Mouse (Mus musculus) liver, adult 2 months (tissue): ENCODE results near the gene Shank2. TPM values are rescaled to one million over a fixed set of nuclear protein-coding genes. Genes with fewer than 3 reads are reported as not detected.

Experiments
- DNase-seq: peaks from one replicate; pipeline ENCODE4 v3.0.0-alpha.2; 2011; ENCODE audit warnings: low read depth, low spot score; ENCODE audit errors: extremely low read depth
- H3K27ac ChIP-seq: fragments of 200-500 bp; replicated peaks from 2 replicates; pipeline ENCODE4 v1.5.1; 2012; ENCODE audit warnings: low read depth, mild to moderate bottlenecking, control low read depth, inconsistent platforms, low read length; ENCODE audit not compliant: insufficient read depth
- H3K27me3 ChIP-seq: fragments of 200-500 bp; 2 replicates; pipeline ENCODE4 v1.6.1; 2012; ENCODE audit warnings: mild to moderate bottlenecking, moderate library complexity, low read length, inconsistent platforms; ENCODE audit not compliant: control insufficient read depth, insufficient read depth
- H3K36me3 ChIP-seq: fragments of 200-500 bp; 2 replicates; pipeline ENCODE4 v1.6.1; 2012; ENCODE audit warnings: low read length, inconsistent platforms; ENCODE audit not compliant: control insufficient read depth, insufficient read depth
- H3K4me1 ChIP-seq: fragments of 200-500 bp; 2 replicates; pipeline ENCODE4 v1.6.1; 2011; ENCODE audit warnings: low read length; ENCODE audit not compliant: control insufficient read depth, insufficient read depth
- H3K4me3 ChIP-seq: fragments of 200-500 bp; 2 replicates; pipeline ENCODE4 v1.5.1; 2011; ENCODE audit warnings: low read depth, mild to moderate bottlenecking, control low read depth, low read length, moderate library complexity; ENCODE audit not compliant: insufficient read depth
- H3K79me2 ChIP-seq: fragments of 200-500 bp; 2 replicates; pipeline ENCODE4 v1.6.1; 2012; ENCODE audit warnings: inconsistent platforms, mild to moderate bottlenecking, low read length, moderate library complexity; ENCODE audit not compliant: control insufficient read depth, insufficient read depth
- H3K9ac ChIP-seq: fragments of 200-500 bp; 2 replicates; pipeline ENCODE4 v1.6.1; 2012; ENCODE audit warnings: low read depth, mild to moderate bottlenecking, control low read depth, inconsistent platforms, low read length
- CTCF ChIP-seq: fragments of 200-500 bp; IDR thresholded peaks from 2 replicates; pipeline ENCODE4 v1.5.1; 2011; ENCODE audit warnings: low read depth, low read length, control low read depth
- POLR2A ChIP-seq: fragments of 200-500 bp; IDR thresholded peaks from 2 replicates; pipeline ENCODE4 v1.6.1; 2011; ENCODE audit warnings: low read length, control low read depth; ENCODE audit not compliant: insufficient read depth; ENCODE audit errors: extremely low read depth
- WGBS: fragments of 180-500 bp; shearing (Covaris S2); methylation state at CpG from one replicate; pipeline ENCODE4 v1.1.7; 2018; 5-methylcytosine and 5-hydroxymethylcytosine counted together
- polyA plus RNA-seq: library from polyadenylated mRNA; depleted of rRNA; stranded (reverse); fragments of >200 nt; gene quantifications from 2 replicates; pipeline ENCODE4 v1.2.3, GENCODE M21; 2012
- total RNA-seq: library from RNA; depleted of rRNA; stranded (reverse); fragments of >200 nt; gene quantifications from 2 replicates; pipeline ENCODE4 v1.2.3, GENCODE M21; 2014

Gene Shank2
- total and polyA plus RNA-seq, 2 experiments, result 4.1 to 6.6 TPM

DNA sequence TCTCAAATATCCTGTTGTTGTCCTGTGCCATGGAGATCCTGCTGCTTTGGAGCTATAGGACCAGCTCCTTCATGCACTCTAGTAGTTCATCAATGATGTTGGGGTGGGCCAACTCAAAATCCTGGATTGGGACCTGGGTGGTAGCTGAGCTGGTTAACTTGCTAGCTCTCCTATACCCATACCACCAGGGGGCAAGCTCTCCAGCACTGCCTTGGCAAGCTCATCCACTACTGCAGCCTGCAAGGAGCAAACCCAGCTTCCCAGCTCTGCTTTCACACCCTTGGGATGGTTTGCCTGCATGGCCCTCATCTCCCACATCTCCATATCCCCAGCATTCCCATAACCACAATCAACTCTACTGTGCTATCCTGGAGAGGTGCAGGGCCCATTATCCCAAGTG lies 10.6 kb upstream of the Shank2 start:
- Histone ChIP-seq H3K9ac (no peak overlapping the region), H3K36me3 (no peaks in the 10 kb centered on the region), H3K27me3 (no peaks in the 10 kb centered on the region), H3K4me3 (no peak overlapping the region), H3K27ac (no peak overlapping the region), H3K79me2 (peaks cover 30% of the 10 kb centered on the region; the same call in 1 of the 2 replicates), H3K4me1 (peaks cover 9% of the 10 kb centered on the region)
- no peak for DNase-seq
- TF ChIP-seq CTCF (peak; percentile 24; the same call in 1 of the 2 replicates), POLR2A (no peak)

GRCm38 (mm10) chr7:143999073-143999472 lies 2.7 kb upstream of the Shank2 start:
- no peak for TF ChIP-seq POLR2A
- TF ChIP-seq CTCF, result no peak
- no peak overlapping the region for H3K9ac ChIP-seq
- H3K4me3 ChIP-seq, result no peak overlapping the region
- DNase-seq, result no peak
- H3K27ac ChIP-seq, result no peak overlapping the region
- no peaks in the 10 kb centered on the region for H3K4me1 ChIP-seq
- no peaks in the 10 kb centered on the region for H3K36me3 ChIP-seq
- no peaks in the 10 kb centered on the region for H3K27me3 ChIP-seq
- peaks cover 9% of the 10 kb centered on the region; the same call in 1 of the 2 replicates for H3K79me2 ChIP-seq
- 49% methylated on average over 3 of the region's 3 CpGs for WGBS

DNA sequence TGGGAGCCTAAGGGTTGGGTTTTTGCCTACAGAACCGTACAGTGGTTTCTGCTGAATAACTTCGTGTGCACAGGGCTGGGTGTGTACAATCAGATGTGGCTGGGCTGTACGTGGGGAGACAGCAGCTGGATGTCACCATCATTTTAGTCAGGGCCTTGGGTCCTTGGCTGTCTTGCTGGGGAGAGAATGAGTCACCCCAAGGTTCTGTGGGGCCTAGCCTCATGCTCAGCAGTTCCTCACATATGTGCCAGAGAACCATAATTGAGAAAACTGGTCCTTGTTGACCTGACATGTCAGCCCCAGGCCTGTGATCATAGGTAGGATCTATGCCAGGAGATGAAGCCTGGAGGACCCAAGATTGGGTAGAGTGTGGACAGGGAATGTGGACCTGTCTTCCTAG lies 1.7 kb downstream of the Shank2 start:
- 87% methylated on average over 3 of the region's 3 CpGs for WGBS
- no peak overlapping the region for H3K27ac ChIP-seq
- no peaks in the 10 kb centered on the region for H3K27me3 ChIP-seq
- TF ChIP-seq CTCF (no peak), POLR2A (no peak)
- no peak overlapping the region for H3K9ac ChIP-seq
- no peak overlapping the region for H3K4me3 ChIP-seq
- DNase-seq, result no peak
- H3K36me3 ChIP-seq, result no peaks in the 10 kb centered on the region
- H3K4me1 ChIP-seq, result peaks cover 3% of the 10 kb centered on the region
- H3K79me2 ChIP-seq, result peaks cover 4% of the 10 kb centered on the region; the same call in 1 of the 2 replicates

DNA sequence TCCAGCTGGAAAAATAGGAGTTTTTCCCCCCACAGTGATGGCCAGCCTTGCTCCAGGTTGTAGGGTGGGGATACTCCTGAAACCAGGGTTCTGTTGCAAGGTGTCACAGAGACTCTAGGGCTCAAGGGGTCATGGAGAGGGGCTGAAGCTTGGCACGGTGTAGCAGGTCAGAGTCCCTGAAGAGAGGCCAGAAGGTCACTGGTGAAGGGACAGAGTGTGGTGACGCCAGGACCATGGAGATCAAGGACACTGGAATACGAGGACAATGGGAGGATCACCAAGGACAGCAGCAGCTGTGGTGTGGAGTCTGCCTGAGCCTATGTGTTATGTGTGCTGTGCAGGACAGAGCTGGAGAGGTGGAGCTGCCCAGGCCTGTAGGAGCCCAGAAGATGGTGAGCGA lies 6.4 kb downstream of the Shank2 start:
- Histone ChIP-seq H3K79me2 (no peaks in the 10 kb centered on the region; the same call in 1 of the 2 replicates), H3K27ac (0 out of 2 replicates have a peak overlapping the region, but pooled peaks have one; percentile 13), H3K27me3 (no peaks in the 10 kb centered on the region), H3K9ac (no peak overlapping the region), H3K36me3 (no peaks in the 10 kb centered on the region), H3K4me3 (no peak overlapping the region), H3K4me1 (peaks cover 17% of the 10 kb centered on the region)
- peak; percentile 73 for DNase-seq
- no peak for TF ChIP-seq POLR2A
- TF ChIP-seq CTCF, result no peak
- WGBS, result 30% methylated on average over 4 of the region's 4 CpGs

DNA sequence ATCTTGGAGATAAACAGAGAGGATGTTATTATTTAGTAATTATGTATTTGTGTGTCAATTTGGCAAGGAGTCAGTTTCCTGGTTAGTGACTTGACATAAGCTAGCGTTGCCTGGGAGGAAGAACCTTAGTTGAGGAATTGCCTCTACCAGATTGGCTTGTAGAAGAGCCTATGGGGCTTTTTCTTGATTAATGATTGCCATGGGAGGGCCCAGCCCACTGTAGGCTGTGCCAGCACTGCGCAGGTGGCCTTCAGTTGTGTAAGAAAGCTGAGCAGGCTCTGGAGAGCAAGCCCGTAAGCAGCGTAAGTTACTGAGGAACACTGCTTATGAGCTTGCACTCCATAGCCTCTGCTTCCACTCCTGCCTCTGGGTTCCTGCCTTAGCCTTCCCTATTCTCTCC lies 7.3 kb downstream of the Shank2 start:
- Histone ChIP-seq H3K79me2 (no peaks in the 10 kb centered on the region; the same call in 1 of the 2 replicates), H3K4me3 (no peak overlapping the region), H3K36me3 (no peaks in the 10 kb centered on the region), H3K4me1 (peaks cover 17% of the 10 kb centered on the region), H3K27me3 (no peaks in the 10 kb centered on the region), H3K9ac (peak overlapping the region; percentile 61), H3K27ac (peak overlapping the region; percentile 84)
- 19% methylated on average over 4 of the region's 4 CpGs for WGBS
- peak; percentile 50; the same call in 1 of the 2 replicates for TF ChIP-seq POLR2A
- TF ChIP-seq CTCF, result no peak
- peak; percentile 95 for DNase-seq

DNA sequence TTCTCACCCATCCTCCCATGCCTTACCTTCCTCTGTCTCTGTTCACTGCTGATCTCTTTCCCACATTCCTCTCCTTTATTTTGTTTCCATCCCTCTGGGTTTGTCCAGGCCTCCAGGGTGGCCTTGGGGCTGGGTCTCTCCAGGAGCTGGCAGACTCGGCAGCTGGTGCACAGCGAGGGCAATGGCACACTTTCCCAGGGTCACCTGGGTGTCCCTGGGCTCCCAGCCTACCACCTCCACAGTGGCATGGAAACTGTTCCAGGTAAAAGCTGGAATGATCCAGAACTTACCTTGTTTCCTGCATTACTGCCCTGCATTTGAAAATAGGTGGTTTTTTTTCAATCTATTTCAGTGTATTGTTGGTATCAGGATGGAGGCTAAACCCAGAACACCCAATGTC lies 12.8 kb downstream of the Shank2 start:
- TF ChIP-seq CTCF, result no peak
- TF ChIP-seq POLR2A, result no peak
- H3K4me3 ChIP-seq, result no peak overlapping the region
- no peaks in the 10 kb centered on the region for H3K36me3 ChIP-seq
- WGBS, result 19% methylated on average over 2 of the region's 2 CpGs
- no peak overlapping the region for H3K9ac ChIP-seq
- DNase-seq, result peak; percentile 61
- peaks cover 8% of the 10 kb centered on the region; the same call in 1 of the 2 replicates for H3K4me1 ChIP-seq
- no peaks in the 10 kb centered on the region for H3K27me3 ChIP-seq
- peaks cover 10% of the 10 kb centered on the region; the same call in 1 of the 2 replicates for H3K79me2 ChIP-seq
- no peak overlapping the region for H3K27ac ChIP-seq
